ENCODE assay signal across 21 mouse cellular contexts in the genomic region with DNA sequence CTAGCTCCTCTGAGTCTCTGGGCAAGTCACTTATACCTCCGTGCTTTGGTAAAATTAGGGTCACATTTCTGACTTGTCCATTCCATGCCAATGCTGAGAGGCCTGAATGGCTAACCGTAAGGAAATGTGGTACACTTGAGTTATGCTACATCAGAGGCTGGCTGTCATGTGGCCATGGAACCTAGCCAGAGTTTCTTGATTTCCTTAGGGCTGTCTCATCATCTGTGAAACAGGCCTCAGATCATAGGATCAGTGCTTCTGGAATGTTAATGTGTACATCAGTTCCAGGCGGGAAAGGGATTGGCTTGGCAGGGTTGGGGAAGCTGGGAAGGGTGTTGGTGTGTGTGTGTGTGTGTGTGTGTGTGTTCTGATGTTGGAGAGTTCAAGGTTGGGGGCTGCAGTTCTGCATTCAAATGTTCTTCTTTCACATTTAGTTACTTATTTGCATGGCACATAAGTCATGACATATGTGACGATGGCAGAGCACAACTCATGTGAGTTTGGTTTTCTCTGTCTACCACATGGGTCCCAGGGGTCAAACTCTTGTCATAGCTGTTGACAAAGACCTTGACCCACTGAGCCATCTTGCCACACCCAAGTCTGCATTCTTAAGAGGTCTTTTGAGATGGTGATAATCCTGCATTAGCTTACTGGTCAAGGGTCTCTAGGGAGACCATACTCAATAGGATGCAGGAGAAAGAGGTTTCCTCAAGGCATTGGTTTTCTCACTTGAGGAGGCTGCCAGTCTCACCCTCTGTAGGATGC.
DNase-seq lines count a peak whose midpoint lies in the region; ATAC-seq and TF ChIP-seq lines count a peak whose summit lies in the region.
"Had no signal": no experiment of that assay in that cellular context is flagged by ENCODE, and none has a peak within 500 bp of the region (broad histone marks: within the 10 kb centered on the region; RNA-seq: fewer than 3 reads in every experiment).

No protein-coding gene starts in this region.

- no peak overlapping the region for H3K4me3 ChIP-seq in lung, embryonic 14.5 days (ENCODE audit: low read depth, low read length)
- no peak overlapping the region for H3K4me3 ChIP-seq in limb, embryonic 14.5 days (replicated peaks; ENCODE audit: low read length)
- H3K4me3 ChIP-seq: forebrain, embryonic 12.5 days; heart, embryonic 13.5 days; hindbrain, embryonic 12.5 days had no signal

- H3K27me3 ChIP-seq in lung, embryonic 14.5 days (ENCODE audit: insufficient read depth, low read length): no peaks in the 10 kb centered on the region
- H3K27me3 ChIP-seq in limb, embryonic 14.5 days (ENCODE audit: control insufficient read depth, insufficient read depth, low read length): no peaks in the 10 kb centered on the region
- H3K27me3 ChIP-seq: forebrain, embryonic 12.5 days; heart, embryonic 13.5 days; hindbrain, embryonic 12.5 days had no signal

- WGBS in lung, embryonic 14.5 days: 71% methylated on average over 4 of the region's 4 CpGs
- WGBS in limb, embryonic 14.5 days: 69% methylated on average over 4 of the region's 4 CpGs

- H3K27ac ChIP-seq in lung, embryonic 14.5 days (ENCODE audit: low read depth): no peak overlapping the region
- no peak overlapping the region for H3K27ac ChIP-seq in limb, embryonic 14.5 days (replicated peaks; ENCODE audit: low read depth, low read length)
- H3K27ac ChIP-seq: forebrain, embryonic 12.5 days; heart, embryonic 13.5 days; hindbrain, postnatal 0 days had no signal

- no peak overlapping the region for H3K9ac ChIP-seq in lung, embryonic 14.5 days
- no peak overlapping the region for H3K9ac ChIP-seq in limb, embryonic 14.5 days (ENCODE audit: low read depth, low read length, severe bottlenecking)
- H3K9ac ChIP-seq: forebrain, embryonic 12.5 days; heart, embryonic 13.5 days; hindbrain, embryonic 12.5 days had no signal

- TF ChIP-seq POLR2A in limb, embryonic 14.5 days (IDR thresholded peaks at IDR 0.05; ENCODE audit: borderline replicate concordance, extremely low read depth, insufficient read depth, insufficient read length): no peak

- no peaks in the 10 kb centered on the region for H3K36me3 ChIP-seq in lung, embryonic 14.5 days (ENCODE audit: insufficient read depth)
- no peaks in the 10 kb centered on the region for H3K36me3 ChIP-seq in limb, embryonic 14.5 days (ENCODE audit: control insufficient read depth, insufficient read depth, low read length)
- H3K36me3 ChIP-seq: forebrain, embryonic 12.5 days; heart, embryonic 13.5 days; hindbrain, embryonic 12.5 days had no signal

- H3K4me2 ChIP-seq in lung, embryonic 14.5 days: no peak overlapping the region
- H3K4me2 ChIP-seq in limb, embryonic 14.5 days (replicated peaks; ENCODE audit: low read depth, low read length, severe bottlenecking): no peak overlapping the region
- H3K4me2 ChIP-seq: forebrain, embryonic 12.5 days; heart, embryonic 13.5 days; hindbrain, embryonic 12.5 days had no signal

- no peaks in the 10 kb centered on the region for H3K4me1 ChIP-seq in lung, embryonic 14.5 days (ENCODE audit: insufficient read depth)
- H3K4me1 ChIP-seq in limb, embryonic 14.5 days (ENCODE audit: control insufficient read depth, insufficient read depth, low read length): peaks cover 27% of the 10 kb centered on the region
- H3K4me1 ChIP-seq: heart, embryonic 13.5 days had no signal

- no peaks in the 10 kb centered on the region for H3K9me3 ChIP-seq in lung, embryonic 14.5 days (ENCODE audit: low read depth, low read length)
- no peaks in the 10 kb centered on the region for H3K9me3 ChIP-seq in limb, embryonic 14.5 days (ENCODE audit: control insufficient read depth, low read length)
- H3K9me3 ChIP-seq: forebrain, embryonic 12.5 days; heart, embryonic 13.5 days; hindbrain, embryonic 12.5 days had no signal

- TF ChIP-seq CTCF in lung, embryonic 14.5 days (IDR thresholded peaks at IDR 0.05; ENCODE audit: low read depth): no peak

- ATAC-seq in lung, embryonic 14.5 days (ENCODE audit: insufficient read depth): no peak
- no peak for ATAC-seq in limb, embryonic 14.5 days (ENCODE audit: low FRiP score, low read depth)
- ATAC-seq: activated CD4-positive, CD25-positive, alpha-beta regulatory T cell, adult 4 months; CD4-positive, CD25-positive, alpha-beta regulatory T cell, adult 4 months; hindbrain, postnatal 0 days had no signal

- peak; percentile 51 for DNase-seq in lung, embryonic 14.5 days
- no peak for DNase-seq in lung, postnatal 10 days
- peak; percentile 75 for DNase-seq in ES-CJ7 (ENCODE audit: low read depth, low spot score)
- peak; percentile 53 for DNase-seq in ZHBTc4 (ENCODE audit: low read depth, low spot score)
- peak; percentile 63 for DNase-seq in limb, embryonic 14.5 days (ENCODE audit: low spot score)
- DNase-seq in cerebellum, adult 18-20 months: no peak
- no peak for DNase-seq in frontal cortex, adult 2 months (ENCODE audit: extremely low spot score in 1 of 2, low spot score in 1 of 2)
- DNase-seq: adrenal gland, postnatal 14 days; B cell, adult 2 months; cerebellum, adult 11-12 months; cerebellum, adult 9-11 months; cerebellum, postnatal 36 days; gastrocnemius, postnatal 14 days; heart, postnatal 4 days; kidney, adult 11 months had no signal

Comparison
In these comparisons a context has a peak if more than half of its experiments do, and no peak if none do; other contexts are left out.
1. DNase-seq: peak in lung, embryonic 14.5 days (single experiment), ES-CJ7 (single experiment), ZHBTc4 (single experiment) and limb, embryonic 14.5 days (single experiment); none in lung, postnatal 10 days (single experiment), cerebellum, adult 18-20 months (0 of 2) and frontal cortex, adult 2 months (0 of 2).